Mouse (Mus musculus) forebrain, embryonic 12.5 days (tissue): ENCODE results near the gene Dnase1. TPM values are rescaled to one million over a fixed set of nuclear protein-coding genes. Genes with fewer than 3 reads are reported as not detected.
A peak's percentile ranks its signal among the peaks of the same experiment; 100 is the strongest.
"Not testable (repeated sequence)": the region's sequence is repeated elsewhere in the genome, so short reads cannot be mapped to it uniquely, and the experiment has no call there.

Source experiments
- ATAC-seq: fragments of 200-750 bp; cut with Nextera tagmentation; 2 replicates; pipeline ENCODE4 v1.8.0; 2017; ENCODE audit warnings: moderate TSS enrichment; ENCODE audit not compliant: low FRiP score
- H3K27ac ChIP-seq: fragments of 300-500 bp; sonication (generic); 2 replicates; pipeline ENCODE4 v1.5.1; 2016; ENCODE audit warnings: mild to moderate bottlenecking
- H3K27me3 ChIP-seq: fragments of 300-500 bp; sonication (generic); 2 replicates; pipeline ENCODE4 v1.6.1; 2016; ENCODE audit warnings: mild to moderate bottlenecking
- H3K36me3 ChIP-seq: fragments of 300-500 bp; sonication (generic); replicated peaks from 2 replicates; pipeline ENCODE4 v1.6.1; 2016; ENCODE audit warnings: mild to moderate bottlenecking
- H3K4me1 ChIP-seq: fragments of 300-500 bp; sonication (generic); 2 replicates; pipeline ENCODE4 v1.6.1; 2016
- H3K4me2 ChIP-seq: fragments of 300-500 bp; sonication (generic); 2 replicates; pipeline ENCODE4 v1.6.1; 2016; ENCODE audit warnings: mild to moderate bottlenecking, moderate library complexity
- H3K4me3 ChIP-seq: fragments of 300-500 bp; sonication (generic); replicated peaks from 2 replicates; pipeline ENCODE4 v1.5.1; 2016; ENCODE audit warnings: mild to moderate bottlenecking
- H3K9ac ChIP-seq: fragments of 300-500 bp; sonication (generic); 2 replicates; pipeline ENCODE4 v1.6.1; 2016; ENCODE audit warnings: mild to moderate bottlenecking
- H3K9me3 ChIP-seq: fragments of 300-500 bp; sonication (generic); 2 replicates; pipeline ENCODE4 v1.6.1; 2016
- WGBS: fragments of 180-500 bp; shearing (Covaris S2); methylation state at CpG from one replicate; pipeline ENCODE4 v1.1.7; 2016; 5-methylcytosine and 5-hydroxymethylcytosine counted together
- polyA plus RNA-seq: library from polyadenylated mRNA; unstranded; fragments of >200 nt; fragmentation: Nextera tagmentation; extraction: Ambion mirVana; gene quantifications from 2 replicates; pipeline ENCODE4 v1.2.1, GENCODE M21; 2016

Gene Dnase1
- polyA plus RNA-seq, 1 experiment from 2014 or later, result 6.7 TPM

GRCm38 (mm10) chr16:4064945-4065344, 28.2 kb downstream of the Dnase1 start:
- Histone ChIP-seq H3K4me3 (no peak overlapping the region), H3K9ac (no peak overlapping the region), H3K4me1 (no peaks in the 10 kb centered on the region), H3K36me3 (peaks cover 76% of the 10 kb centered on the region), H3K9me3 (no peaks in the 10 kb centered on the region), H3K27ac (no peak overlapping the region), H3K27me3 (no peaks in the 10 kb centered on the region), H3K4me2 (no peak overlapping the region)
- 96% methylated on average over 4 of the region's 4 CpGs for WGBS
- no peak for ATAC-seq

- no peaks in the 10 kb centered on the region for H3K4me1 ChIP-seq
- no peak overlapping the region for H3K9ac ChIP-seq
- H3K4me3 ChIP-seq, result no peak overlapping the region
- H3K4me2 ChIP-seq, result no peak overlapping the region
- H3K27ac ChIP-seq, result no peak overlapping the region
- H3K27me3 ChIP-seq, result no peaks in the 10 kb centered on the region
- H3K36me3 ChIP-seq, result peaks cover 46% of the 10 kb centered on the region
- 62% methylated on average over 8 of the region's 8 CpGs for WGBS
- H3K9me3 ChIP-seq, result no peaks in the 10 kb centered on the region
- ATAC-seq, result no peak
These were observed 31.8 kb downstream of the Dnase1 start for GRCm38 (mm10) chr16:4068588-4068987.

GRCm38 (mm10) chr16:4074297-4074696, 37.6 kb downstream of the Dnase1 start:
- 79% methylated on average over 6 of the region's 6 CpGs for WGBS
- Histone ChIP-seq H3K4me1 (peaks cover 11% of the 10 kb centered on the region), H3K36me3 (no peaks in the 10 kb centered on the region), H3K4me2 (no peak overlapping the region), H3K27me3 (no peaks in the 10 kb centered on the region), H3K9me3 (no peaks in the 10 kb centered on the region), H3K27ac (no peak overlapping the region), H3K9ac (no peak overlapping the region), H3K4me3 (no peak overlapping the region)
- ATAC-seq, result no peak

- H3K4me1 ChIP-seq, result peaks cover 11% of the 10 kb centered on the region
- no peaks in the 10 kb centered on the region for H3K9me3 ChIP-seq
- ATAC-seq, result no peak
- no peak overlapping the region for H3K4me3 ChIP-seq
- H3K9ac ChIP-seq, result no peak overlapping the region
- H3K27ac ChIP-seq, result no peak overlapping the region
- no peaks in the 10 kb centered on the region for H3K27me3 ChIP-seq
- no peaks in the 10 kb centered on the region for H3K36me3 ChIP-seq
- no peak overlapping the region for H3K4me2 ChIP-seq
- 81% methylated on average over 3 of the region's 3 CpGs for WGBS
These were observed 38.1 kb downstream of the Dnase1 start for GRCm38 (mm10) chr16:4074836-4075235.

- no peaks in the 10 kb centered on the region for H3K27me3 ChIP-seq
- ATAC-seq, result peak; percentile 98
- H3K4me1 ChIP-seq, result peaks cover 11% of the 10 kb centered on the region
- H3K9ac ChIP-seq, result peak within 1 kb of the TSS; percentile 84
- no peaks in the 10 kb centered on the region for H3K9me3 ChIP-seq
- H3K4me2 ChIP-seq, result peak within 1 kb of the TSS; percentile 62
- H3K4me3 ChIP-seq, result peak within 1 kb of the TSS; percentile 96
- H3K27ac ChIP-seq, result peak within 1 kb of the TSS; percentile 80
- WGBS, result under 1% methylated on average over 58 of the region's 58 CpGs
- peaks cover 6% of the 10 kb centered on the region for H3K36me3 ChIP-seq
These were observed 40.8 kb downstream of the Dnase1 start, which contains the start of gene Trap1 for GRCm38 (mm10) chr16:4077384-4078061. TSS of gene Trap1 (minus strand) at chr16:4077827.

- H3K9me3 ChIP-seq, H3K27ac ChIP-seq, H3K27me3 ChIP-seq, H3K36me3 ChIP-seq, ATAC-seq, H3K9ac ChIP-seq: not testable (repeated sequence)
- Histone ChIP-seq H3K4me1 (peaks cover 11% of the 10 kb centered on the region), H3K4me2 (peak overlapping the region; percentile 62), H3K4me3 (peak overlapping the region; percentile 96)
- WGBS, result 78% methylated on average over 10 of the region's 10 CpGs
These were observed 41.6 kb downstream of the Dnase1 start for GRCm38 (mm10) chr16:4078302-4078701.

GRCm38 (mm10) chr16:4079656-4080055, 42.9 kb downstream of the Dnase1 start:
- no peaks in the 10 kb centered on the region for H3K27me3 ChIP-seq
- no peak overlapping the region for H3K4me3 ChIP-seq
- no peak for ATAC-seq
- H3K4me2 ChIP-seq, result no peak overlapping the region
- H3K9me3 ChIP-seq, result no peaks in the 10 kb centered on the region
- peaks cover 17% of the 10 kb centered on the region for H3K36me3 ChIP-seq
- no peak overlapping the region for H3K27ac ChIP-seq
- H3K4me1 ChIP-seq, result peaks cover 11% of the 10 kb centered on the region
- H3K9ac ChIP-seq, result no peak overlapping the region
- WGBS, result 67% methylated on average over 1 of the region's 1 CpGs

- Histone ChIP-seq H3K4me1 (peaks cover 11% of the 10 kb centered on the region), H3K36me3 (peaks cover 24% of the 10 kb centered on the region)
- not testable (repeated sequence) for H3K27me3 ChIP-seq, H3K9me3 ChIP-seq, ATAC-seq, H3K9ac ChIP-seq, H3K4me3 ChIP-seq, H3K27ac ChIP-seq, H3K4me2 ChIP-seq
- 75% methylated on average over 3 of the region's 3 CpGs for WGBS
These were observed 43.7 kb downstream of the Dnase1 start for GRCm38 (mm10) chr16:4080419-4080818.

- no peak for ATAC-seq
- Histone ChIP-seq H3K9ac (no peak overlapping the region), H3K27ac (no peak overlapping the region), H3K4me1 (no peaks in the 10 kb centered on the region), H3K27me3 (no peaks in the 10 kb centered on the region), H3K4me3 (no peak overlapping the region), H3K4me2 (no peak overlapping the region), H3K36me3 (peaks cover 70% of the 10 kb centered on the region), H3K9me3 (no peaks in the 10 kb centered on the region)
- 95% methylated on average over 7 of the region's 7 CpGs for WGBS
These were observed 48.3 kb downstream of the Dnase1 start for GRCm38 (mm10) chr16:4085051-4085450.

- no peak overlapping the region for H3K4me3 ChIP-seq
- no peak overlapping the region for H3K4me2 ChIP-seq
- no peaks in the 10 kb centered on the region for H3K9me3 ChIP-seq
- H3K27ac ChIP-seq, result no peak overlapping the region
- no peak overlapping the region for H3K9ac ChIP-seq
- WGBS, result 95% methylated on average over 9 of the region's 9 CpGs
- peaks cover 79% of the 10 kb centered on the region for H3K36me3 ChIP-seq
- no peak for ATAC-seq
- H3K4me1 ChIP-seq, result no peaks in the 10 kb centered on the region
- H3K27me3 ChIP-seq, result no peaks in the 10 kb centered on the region
These were observed 49.2 kb downstream of the Dnase1 start for GRCm38 (mm10) chr16:4085851-4086387.

- WGBS, result 95% methylated on average over 8 of the region's 8 CpGs
- H3K27ac ChIP-seq, result no peak overlapping the region
- ATAC-seq, result no peak
- no peak overlapping the region for H3K4me3 ChIP-seq
- H3K27me3 ChIP-seq, result no peaks in the 10 kb centered on the region
- peaks cover 88% of the 10 kb centered on the region for H3K36me3 ChIP-seq
- no peaks in the 10 kb centered on the region for H3K9me3 ChIP-seq
- no peaks in the 10 kb centered on the region for H3K4me1 ChIP-seq
- H3K4me2 ChIP-seq, result no peak overlapping the region
- H3K9ac ChIP-seq, result no peak overlapping the region
These were observed 50.6 kb downstream of the Dnase1 start for GRCm38 (mm10) chr16:4087214-4087913.
